Mouse (Mus musculus) heart, embryonic 15.5 days (tissue): ENCODE results near the gene Foxj1. TPM values are rescaled to one million over a fixed set of nuclear protein-coding genes. Genes with fewer than 3 reads are reported as not detected.
"Not testable (repeated sequence)": the region's sequence is repeated elsewhere in the genome, so short reads cannot be mapped to it uniquely, and the experiment has no call there.

Source experiments
- ATAC-seq: fragments of 200-750 bp; cut with Nextera tagmentation; replicated peaks from 2 replicates; pipeline ENCODE4 v1.8.0; 2017; ENCODE audit warnings: low read depth, moderate TSS enrichment; ENCODE audit not compliant: insufficient number of reproducible peaks, insufficient read depth, low FRiP score
- H3K27ac ChIP-seq: fragments of 300-500 bp; sonication (generic); 2 replicates; pipeline ENCODE4 v1.5.1; 2015; ENCODE audit warnings: mild to moderate bottlenecking, inconsistent platforms
- H3K27me3 ChIP-seq: fragments of 300-500 bp; sonication (generic); 2 replicates; pipeline ENCODE4 v1.6.1; 2015; ENCODE audit warnings: inconsistent platforms
- H3K36me3 ChIP-seq: fragments of 300-500 bp; sonication (generic); 2 replicates; pipeline ENCODE4 v1.6.1; 2015; ENCODE audit warnings: mild to moderate bottlenecking, inconsistent platforms
- H3K4me1 ChIP-seq: fragments of 300-500 bp; sonication (generic); replicated peaks from 2 replicates; pipeline ENCODE4 v1.6.1; 2015; ENCODE audit warnings: inconsistent platforms
- H3K4me2 ChIP-seq: fragments of 300-500 bp; sonication (generic); 2 replicates; pipeline ENCODE4 v1.6.1; 2015; ENCODE audit warnings: inconsistent platforms, mild to moderate bottlenecking, moderate library complexity
- H3K4me3 ChIP-seq: fragments of 300-500 bp; sonication (generic); 2 replicates; pipeline ENCODE4 v1.5.1; 2015; ENCODE audit warnings: mild to moderate bottlenecking, inconsistent platforms
- H3K9ac ChIP-seq: fragments of 300-500 bp; sonication (generic); 2 replicates; pipeline ENCODE4 v1.6.1; 2015; ENCODE audit warnings: mild to moderate bottlenecking, inconsistent platforms
- H3K9me3 ChIP-seq: fragments of 300-500 bp; sonication (generic); replicated peaks from 2 replicates; pipeline ENCODE4 v1.6.1; 2016; ENCODE audit warnings: inconsistent platforms
- WGBS: fragments of 180-500 bp; shearing (Covaris S2); methylation state at CpG from one replicate; pipeline ENCODE4 v1.1.7; 2015; ENCODE audit warnings: mixed read lengths; 5-methylcytosine and 5-hydroxymethylcytosine counted together
- polyA plus RNA-seq: library from polyadenylated mRNA; unstranded; fragments of >200 nt; fragmentation: Nextera tagmentation; extraction: Ambion mirVana; gene quantifications from 2 replicates; pipeline ENCODE4 v1.2.1, GENCODE M21; 2015

Gene Foxj1
- polyA plus RNA-seq, 1 experiment from 2014 or later, result 0.89 TPM

DNA sequence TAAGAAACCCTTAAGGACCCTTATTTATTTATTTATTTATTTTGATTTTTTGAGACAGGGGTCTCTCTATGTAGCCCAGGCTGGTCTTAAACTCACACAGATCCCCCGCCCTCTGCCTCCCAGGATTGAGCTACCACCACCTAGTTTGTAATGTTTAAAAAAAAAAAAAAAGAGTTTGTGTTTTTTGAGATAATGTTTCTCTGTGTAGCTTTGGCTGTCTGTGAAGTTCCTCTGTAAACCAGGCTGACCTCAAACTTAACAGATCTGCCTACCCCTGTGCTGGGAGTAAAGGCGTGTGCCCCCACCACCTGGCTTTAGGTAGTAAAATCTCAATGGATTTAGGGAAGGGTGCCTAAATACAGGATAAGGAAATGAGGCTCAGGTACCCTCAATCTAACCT is 30.9 kb upstream of the Foxj1 start:
- Histone ChIP-seq H3K9ac (no peak overlapping the region), H3K27me3 (no peaks in the 10 kb centered on the region), H3K36me3 (no peaks in the 10 kb centered on the region), H3K4me2 (no peak overlapping the region), H3K4me1 (peaks cover 8% of the 10 kb centered on the region), H3K4me3 (no peak overlapping the region), H3K27ac (no peak overlapping the region), H3K9me3 (no peaks in the 10 kb centered on the region)
- ATAC-seq, result no peak
- WGBS, result 76% methylated on average over 2 of the region's 2 CpGs

GRCm38 (mm10) chr11:116365432-116365831 is 30.2 kb upstream of the Foxj1 start:
- peaks cover 8% of the 10 kb centered on the region for H3K4me1 ChIP-seq
- H3K27ac ChIP-seq, result no peak overlapping the region
- no peaks in the 10 kb centered on the region for H3K27me3 ChIP-seq
- 70% methylated on average over 13 of the region's 13 CpGs for WGBS
- no peaks in the 10 kb centered on the region for H3K9me3 ChIP-seq
- no peak overlapping the region for H3K9ac ChIP-seq
- H3K4me3 ChIP-seq, result no peak overlapping the region
- H3K36me3 ChIP-seq, result no peaks in the 10 kb centered on the region
- H3K4me2 ChIP-seq, result no peak overlapping the region
- ATAC-seq, result no peak

DNA sequence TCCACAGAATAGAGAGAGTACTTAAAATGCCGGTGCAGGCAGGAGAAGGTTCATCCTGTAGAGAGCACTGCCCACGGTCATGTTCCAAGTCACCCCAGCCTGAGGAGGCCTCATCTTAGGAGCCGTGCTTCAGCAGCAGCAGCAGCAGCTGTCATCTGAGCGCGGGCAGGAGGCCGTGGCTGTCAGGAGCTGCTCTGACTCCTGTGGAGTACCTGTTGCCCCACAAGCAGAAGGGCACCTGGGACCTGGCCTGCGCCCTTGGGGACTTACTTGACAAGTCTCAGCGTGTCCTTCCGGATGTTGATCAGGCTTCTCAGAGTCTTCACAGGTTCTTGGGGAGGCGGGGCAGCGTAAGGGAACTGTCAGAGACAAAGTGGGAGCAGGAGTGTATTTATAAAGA is 26.8 kb upstream of the Foxj1 start:
- ATAC-seq, result no peak
- H3K9ac ChIP-seq, result no peak overlapping the region
- H3K27me3 ChIP-seq, result no peaks in the 10 kb centered on the region
- H3K4me3 ChIP-seq, result no peak overlapping the region
- no peaks in the 10 kb centered on the region for H3K9me3 ChIP-seq
- no peaks in the 10 kb centered on the region for H3K4me1 ChIP-seq
- H3K4me2 ChIP-seq, result no peak overlapping the region
- 53% methylated on average over 11 of the region's 11 CpGs for WGBS
- no peaks in the 10 kb centered on the region for H3K36me3 ChIP-seq
- no peak overlapping the region for H3K27ac ChIP-seq

DNA sequence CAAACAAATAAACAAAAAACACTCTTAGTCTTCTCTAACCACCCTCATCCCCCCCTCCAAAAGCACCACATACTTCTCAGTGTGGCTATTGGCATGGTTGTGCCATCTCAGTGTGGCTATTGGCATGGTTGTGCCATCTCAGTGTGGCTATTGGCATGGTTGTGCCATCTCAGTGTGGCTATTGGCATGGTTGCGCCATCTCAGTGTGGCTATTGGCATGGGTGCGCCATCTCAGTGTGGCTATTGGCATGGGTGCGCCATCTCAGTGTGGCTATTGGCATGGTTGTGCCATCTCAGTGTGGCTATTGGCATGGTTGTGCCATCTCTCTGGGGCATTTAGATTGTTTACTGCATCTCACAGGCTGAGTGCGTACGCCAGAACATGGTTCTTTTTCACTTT is 25.7 kb upstream of the Foxj1 start:
- not testable (repeated sequence) for ATAC-seq, H3K27ac ChIP-seq, H3K4me3 ChIP-seq, H3K9me3 ChIP-seq, H3K4me1 ChIP-seq, H3K36me3 ChIP-seq, H3K27me3 ChIP-seq, H3K9ac ChIP-seq, H3K4me2 ChIP-seq
- 99% methylated on average over 5 of the region's 5 CpGs for WGBS

DNA sequence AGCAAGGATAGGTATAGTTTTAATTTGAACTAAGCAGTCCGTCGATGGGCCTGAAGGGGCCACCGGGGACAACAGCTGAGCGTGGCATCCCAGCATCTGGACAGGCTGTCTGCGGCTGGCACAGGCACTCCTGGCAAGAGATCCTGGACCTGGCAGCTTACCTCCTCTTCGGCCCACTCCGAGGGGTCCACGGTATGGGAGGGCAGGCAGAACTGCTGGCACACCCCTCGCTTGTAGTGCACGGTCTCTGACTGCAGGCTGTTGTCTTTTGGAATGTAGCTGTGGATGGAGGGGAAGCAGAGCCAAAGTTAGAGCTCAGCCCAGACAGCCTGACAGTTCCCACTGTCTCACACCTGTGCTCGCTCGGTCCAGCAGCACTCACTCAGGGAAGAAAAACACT is 24.5 kb upstream of the Foxj1 start:
- ATAC-seq, result no peak
- H3K27me3 ChIP-seq, result no peaks in the 10 kb centered on the region
- H3K9ac ChIP-seq, result no peak overlapping the region
- H3K27ac ChIP-seq, result peak overlapping the region; percentile 55; the same call in 1 of the 2 replicates
- H3K4me3 ChIP-seq, result no peak overlapping the region
- H3K4me1 ChIP-seq, result no peaks in the 10 kb centered on the region
- 76% methylated on average over 12 of the region's 12 CpGs for WGBS
- H3K4me2 ChIP-seq, result no peak overlapping the region
- peaks cover 4% of the 10 kb centered on the region; the same call in 1 of the 2 replicates for H3K36me3 ChIP-seq
- H3K9me3 ChIP-seq, result no peaks in the 10 kb centered on the region

- no peaks in the 10 kb centered on the region for H3K27me3 ChIP-seq
- no peaks in the 10 kb centered on the region for H3K9me3 ChIP-seq
- H3K4me3 ChIP-seq, result peak overlapping the region; percentile 2; the same call in 1 of the 2 replicates
- no peak for ATAC-seq
- 66% methylated on average over 15 of the region's 15 CpGs for WGBS
- peak overlapping the region; percentile 55; the same call in 1 of the 2 replicates for H3K27ac ChIP-seq
- no peak overlapping the region for H3K4me2 ChIP-seq
- peaks cover 4% of the 10 kb centered on the region; the same call in 1 of the 2 replicates for H3K36me3 ChIP-seq
- no peak overlapping the region for H3K9ac ChIP-seq
- H3K4me1 ChIP-seq, result no peaks in the 10 kb centered on the region
These were observed 23.9 kb upstream of the Foxj1 start for GRCm38 (mm10) chr11:116358926-116359637.

DNA sequence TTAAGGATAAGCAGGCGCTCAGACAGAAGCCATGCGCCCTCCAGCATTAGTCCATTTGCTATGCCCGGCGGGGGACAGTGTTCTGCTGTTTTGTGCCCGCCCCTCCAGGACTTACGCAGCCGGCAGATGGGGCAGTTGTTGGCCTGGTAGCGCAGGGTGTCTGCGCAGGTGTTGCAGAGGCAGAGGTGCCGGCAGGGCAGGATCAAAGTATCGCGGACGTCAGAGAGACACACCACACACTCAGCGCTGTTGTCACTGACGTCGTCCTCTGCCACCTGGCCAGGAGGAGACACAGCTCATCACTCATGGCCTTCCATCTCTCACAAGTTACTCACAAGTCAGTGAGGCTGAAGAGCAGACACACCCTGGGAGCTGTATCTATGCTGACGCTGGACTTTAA is 19.3 kb upstream of the Foxj1 start:
- 39% methylated on average over 17 of the region's 17 CpGs for WGBS
- no peaks in the 10 kb centered on the region for H3K9me3 ChIP-seq
- H3K4me3 ChIP-seq, result no peak overlapping the region
- H3K4me2 ChIP-seq, result no peak overlapping the region
- 0 out of 2 replicates have a peak, but pooled peaks have one; percentile 27 for ATAC-seq
- H3K36me3 ChIP-seq, result peaks cover 4% of the 10 kb centered on the region; the same call in 1 of the 2 replicates
- no peak overlapping the region for H3K27ac ChIP-seq
- no peaks in the 10 kb centered on the region for H3K27me3 ChIP-seq
- H3K4me1 ChIP-seq, result no peaks in the 10 kb centered on the region
- no peak overlapping the region for H3K9ac ChIP-seq

GRCm38 (mm10) chr11:116353535-116353934 is 18.3 kb upstream of the Foxj1 start:
- WGBS, result 79% methylated on average over 8 of the region's 8 CpGs
- no peaks in the 10 kb centered on the region for H3K9me3 ChIP-seq
- no peak for ATAC-seq
- no peaks in the 10 kb centered on the region for H3K4me1 ChIP-seq
- H3K27ac ChIP-seq, result no peak overlapping the region
- no peak overlapping the region for H3K4me3 ChIP-seq
- H3K27me3 ChIP-seq, result no peaks in the 10 kb centered on the region
- no peak overlapping the region for H3K9ac ChIP-seq
- H3K36me3 ChIP-seq, result peaks cover 4% of the 10 kb centered on the region; the same call in 1 of the 2 replicates
- no peak overlapping the region for H3K4me2 ChIP-seq

DNA sequence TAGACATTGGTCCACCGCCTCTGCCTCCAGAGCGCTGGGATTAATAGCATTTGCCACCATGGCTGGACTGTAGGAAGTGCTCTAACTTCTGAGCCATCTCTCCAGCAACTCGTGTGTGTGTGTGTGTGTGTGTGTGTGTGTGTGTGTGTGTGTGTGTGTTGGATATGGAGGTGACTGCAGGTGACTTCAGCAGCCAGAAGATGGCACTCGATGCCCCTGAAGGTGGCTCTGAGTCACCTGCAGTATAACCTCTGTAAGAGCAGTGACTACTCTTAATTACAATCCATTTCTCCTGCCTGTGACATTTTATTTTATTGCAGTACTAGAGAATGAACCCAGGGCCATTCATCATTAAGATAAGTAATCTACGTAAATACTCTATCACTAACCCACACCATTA is 16.1 kb upstream of the Foxj1 start:
- WGBS, result 82% methylated on average over 5 of the region's 5 CpGs
- ATAC-seq, result no peak
- H3K4me1 ChIP-seq, result no peaks in the 10 kb centered on the region
- H3K9ac ChIP-seq, result no peak overlapping the region
- H3K36me3 ChIP-seq, result peaks cover 4% of the 10 kb centered on the region; the same call in 1 of the 2 replicates
- H3K4me2 ChIP-seq, result no peak overlapping the region
- no peak overlapping the region for H3K27ac ChIP-seq
- no peaks in the 10 kb centered on the region for H3K9me3 ChIP-seq
- no peak overlapping the region for H3K4me3 ChIP-seq
- H3K27me3 ChIP-seq, result no peaks in the 10 kb centered on the region

GRCm38 (mm10) chr11:116347955-116348354 is 12.8 kb upstream of the Foxj1 start:
- Histone ChIP-seq H3K4me3 (no peak overlapping the region), H3K9me3 (no peaks in the 10 kb centered on the region), H3K4me2 (no peak overlapping the region), H3K36me3 (no peaks in the 10 kb centered on the region), H3K9ac (no peak overlapping the region), H3K27me3 (no peaks in the 10 kb centered on the region), H3K27ac (no peak overlapping the region), H3K4me1 (no peaks in the 10 kb centered on the region)
- ATAC-seq, result peak; percentile 34; the same call in 1 of the 2 replicates
- WGBS, result 32% methylated on average over 5 of the region's 5 CpGs

- H3K4me2 ChIP-seq, result no peak overlapping the region
- H3K4me3 ChIP-seq, result no peak overlapping the region
- no peak overlapping the region for H3K9ac ChIP-seq
- ATAC-seq, result no peak
- no peaks in the 10 kb centered on the region for H3K27me3 ChIP-seq
- H3K9me3 ChIP-seq, result no peaks in the 10 kb centered on the region
- no peaks in the 10 kb centered on the region for H3K4me1 ChIP-seq
- WGBS, result 75% methylated on average over 7 of the region's 7 CpGs
- no peak overlapping the region for H3K27ac ChIP-seq
- H3K36me3 ChIP-seq, result no peaks in the 10 kb centered on the region
These were observed 11.8 kb upstream of the Foxj1 start for GRCm38 (mm10) chr11:116347012-116347411.
